Mouse (Mus musculus) neutrophil, adult 83 days (primary cell): Measurements from ENCODE around the gene Olfr354. TPM values are rescaled to one million over a fixed set of nuclear protein-coding genes. Genes with fewer than 3 reads are reported as not detected.

Experiments
- total RNA-seq, 2 experiments: library from RNA; stranded (reverse); gene quantifications; one replicate each; pipeline ENCODE4 v1.2.4; 2023

Olfr354 gene
- not detected for total RNA-seq

DNA sequence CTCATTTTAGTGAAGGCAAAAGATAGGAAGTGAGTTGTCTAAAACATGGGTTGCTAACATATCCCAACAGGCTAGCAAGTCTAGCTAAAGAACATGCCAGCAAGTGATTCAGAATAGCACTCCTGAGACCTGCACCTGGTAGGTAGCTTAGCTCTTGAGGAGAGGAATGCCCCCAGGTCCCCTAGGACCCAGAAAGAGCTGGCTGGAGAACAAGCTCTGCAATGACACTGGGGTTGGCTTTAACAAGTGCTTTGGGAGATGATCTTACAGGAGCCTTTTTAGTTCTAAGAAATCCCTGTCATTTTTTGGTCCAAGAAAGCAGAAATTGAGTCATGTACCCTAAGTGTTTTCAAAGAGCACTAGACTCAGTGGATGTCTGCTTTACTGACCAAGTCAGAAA lies at the start of gene Olfr354:
TSS of gene Olfr354 (plus strand) at position 301 of the 400 bp plus-strand sequence.

DNA sequence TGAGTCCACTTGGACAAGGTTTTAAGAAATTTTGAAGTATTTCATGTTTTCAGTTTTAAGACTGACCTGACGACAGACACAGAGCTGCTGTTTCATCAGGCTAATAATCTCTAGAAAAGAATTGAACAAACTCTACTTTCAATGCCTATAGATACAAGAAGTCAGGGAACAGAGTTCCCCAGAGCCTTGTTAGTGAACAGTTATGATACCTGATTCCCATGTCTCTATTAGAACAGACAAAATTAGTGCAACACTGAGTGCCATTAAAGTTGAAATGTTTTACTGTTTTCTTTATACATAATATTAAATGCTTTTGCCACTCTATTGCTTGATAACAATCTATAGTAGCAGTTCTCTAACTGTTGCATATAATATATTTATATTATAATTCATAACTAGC lies 42.9 kb upstream of the Olfr354 start, which contains the start of gene Olfr351:
TSS of gene Olfr351 (minus strand) at position 101 of the 400 bp plus-strand sequence.

DNA sequence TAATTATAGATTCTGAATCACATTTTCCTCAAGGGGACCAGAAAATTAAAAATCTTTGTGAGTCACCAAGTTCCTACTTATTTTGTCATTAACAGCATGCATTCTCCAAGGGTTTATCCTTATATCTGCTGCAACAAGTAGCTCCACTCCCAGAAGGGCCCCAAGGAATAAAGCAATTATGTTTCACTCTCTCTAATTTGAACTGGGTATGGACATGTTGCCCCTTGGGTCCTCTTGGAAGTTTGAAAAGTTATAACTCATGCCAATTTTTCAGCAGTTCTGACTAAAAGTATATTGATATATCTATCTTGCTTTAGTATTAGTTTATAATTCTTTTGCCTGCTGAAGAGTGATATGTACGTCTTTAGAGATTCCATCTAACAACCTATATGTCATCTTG lies 37.3 kb upstream of the Olfr354 start, which contains the start of gene Olfr352:
TSS of gene Olfr352 (plus strand) at position 301 of the 400 bp plus-strand sequence.

DNA sequence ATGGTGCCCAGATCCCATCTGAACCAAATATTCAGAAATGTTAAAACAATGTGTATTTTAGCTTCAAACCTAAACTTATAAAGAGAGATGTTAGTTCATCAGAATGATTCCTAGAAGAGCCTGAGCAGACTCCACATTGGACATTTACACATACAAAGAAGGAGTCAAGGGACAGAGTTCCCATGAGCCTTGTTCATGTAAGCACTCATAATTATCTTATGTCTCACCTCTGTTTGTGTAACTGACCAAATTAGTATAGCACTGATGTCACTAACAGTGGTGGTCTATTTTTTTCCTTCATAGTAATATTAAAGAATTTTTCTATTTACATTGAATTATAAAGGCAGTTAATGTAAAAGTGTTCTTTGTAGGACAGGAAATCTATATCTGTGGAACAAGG lies 12.6 kb upstream of the Olfr354 start, which contains the start of gene Olfr353:
TSS of gene Olfr353 (minus strand) at position 101 of the 400 bp plus-strand sequence.

GRCm38 (mm10) chr2:36928797-36929196 lies 23.3 kb downstream of the Olfr354 start, which contains the start of gene Olfr355:
Olfr355 (minus strand) TSS chr2:36928897.

DNA sequence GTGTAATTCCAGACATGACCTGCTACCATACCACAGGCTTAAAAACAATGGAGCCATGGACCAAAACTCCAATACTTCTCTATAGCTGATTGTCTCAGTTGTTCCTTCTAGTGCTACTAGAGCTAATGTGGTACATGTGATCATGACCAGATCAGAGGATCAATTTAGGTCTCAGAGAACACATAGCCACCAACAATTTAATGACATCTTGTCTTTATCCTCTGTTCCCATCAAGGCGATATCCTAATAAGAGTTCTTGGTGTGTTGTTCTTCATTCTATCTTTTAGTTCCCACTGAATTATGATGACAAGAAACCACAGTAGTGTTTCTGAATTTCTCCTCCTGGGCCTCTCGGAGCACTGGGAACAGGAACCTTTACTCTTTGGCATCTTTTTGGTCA lies 31.3 kb downstream of the Olfr354 start, which contains the start of gene Olfr356:
TSS of gene Olfr356 (plus strand) at position 301 of the 400 bp plus-strand sequence.

Other genes with a start within 250 kb of the Olfr354 start
- gene Olfr346, start 219.9 kb upstream of the Olfr354 start, total RNA-seq: not detected
- gene Olfr347, start 173.8 kb upstream of the Olfr354 start, total RNA-seq: not detected
- not detected for gene Olfr348, start 121.4 kb upstream of the Olfr354 start, total RNA-seq
- not detected for gene Olfr50, start 115.1 kb upstream of the Olfr354 start, total RNA-seq
- gene Olfr3, start 88.6 kb upstream of the Olfr354 start, total RNA-seq: not detected
- gene Olfr350, start 59.4 kb upstream of the Olfr354 start, total RNA-seq: not detected
- not detected for gene Olfr351, start 43.0 kb upstream of the Olfr354 start, total RNA-seq
- gene Olfr352, start 37.2 kb upstream of the Olfr354 start, total RNA-seq: not detected
- gene Olfr353, start 12.7 kb upstream of the Olfr354 start, total RNA-seq: not detected
- not detected for gene Olfr355, start 23.2 kb downstream of the Olfr354 start, total RNA-seq
- not detected for gene Olfr356, start 31.4 kb downstream of the Olfr354 start, total RNA-seq
- not detected for gene Olfr357, start 88.1 kb downstream of the Olfr354 start, total RNA-seq
- gene Olfr358, start 103.7 kb downstream of the Olfr354 start, total RNA-seq: not detected
- not detected for gene Olfr360, start 160.1 kb downstream of the Olfr354 start, total RNA-seq
- not detected for gene Olfr361, start 183.6 kb downstream of the Olfr354 start, total RNA-seq
- not detected for gene Olfr362, start 212.2 kb downstream of the Olfr354 start, total RNA-seq
- not detected for gene Olfr364-ps1, start 233.6 kb downstream of the Olfr354 start, total RNA-seq